Mouse (Mus musculus): Measurements from ENCODE around the gene Umad1.

Gene Umad1

DNA sequence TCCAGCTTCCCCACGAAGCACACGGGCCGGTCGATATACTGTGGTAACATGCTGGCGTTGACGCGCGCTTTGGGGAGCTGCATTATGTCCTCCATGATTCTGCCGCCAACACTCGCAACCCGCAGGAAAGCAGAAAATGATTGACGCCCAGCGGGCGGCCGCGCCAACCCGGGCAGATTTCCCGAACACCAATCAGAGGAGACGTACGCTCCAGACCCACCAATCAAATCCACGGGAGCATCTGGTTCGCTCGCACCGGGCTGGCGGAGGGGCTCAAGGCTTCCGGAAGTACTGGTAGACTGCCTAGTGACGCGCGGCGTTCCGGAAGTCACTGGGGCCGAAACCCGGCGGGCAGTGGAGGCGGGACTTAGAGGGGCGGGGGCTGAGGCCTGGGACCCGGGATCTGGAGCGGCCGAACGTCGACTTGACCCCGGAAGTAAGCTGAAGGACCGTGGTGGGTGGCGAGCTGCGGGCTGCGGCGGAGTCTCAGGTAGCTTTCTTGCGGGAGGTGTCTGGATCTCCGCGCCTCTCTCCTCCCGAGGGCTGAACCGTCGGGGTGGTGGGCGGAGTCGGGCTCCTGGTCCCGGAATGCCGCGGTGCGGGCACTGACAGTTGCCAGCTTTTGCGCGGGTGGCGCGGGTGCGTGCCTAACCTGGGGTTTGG lies at the start of gene Umad1, which contains the start of the genes Rpa3 and Gm45062:
TSS of gene Umad1 (plus strand) at position 285 of the 663 bp plus-strand sequence.
TSS of gene Rpa3 (minus strand) at position 170 of the 663 bp plus-strand sequence.
TSS of gene Gm45062 (plus strand) at position 447 of the 663 bp plus-strand sequence.
- in situ Hi-C loops (cut with MboI, MseI): no loop called here

- in situ Hi-C loops (cut with MboI, MseI): no loop called here
Observed at GRCm38 (mm10) chr6:8209866-8210186, 49.3 kb upstream of the Umad1 start.

GRCm38 (mm10) chr6:8210661-8211060 lies 48.4 kb upstream of the Umad1 start:
- in situ Hi-C loops (cut with MboI, MseI): no loop called here

- in situ Hi-C loops (cut with MboI, MseI): no loop called here
Observed at GRCm38 (mm10) chr6:8227035-8227434, 32.1 kb upstream of the Umad1 start.

DNA sequence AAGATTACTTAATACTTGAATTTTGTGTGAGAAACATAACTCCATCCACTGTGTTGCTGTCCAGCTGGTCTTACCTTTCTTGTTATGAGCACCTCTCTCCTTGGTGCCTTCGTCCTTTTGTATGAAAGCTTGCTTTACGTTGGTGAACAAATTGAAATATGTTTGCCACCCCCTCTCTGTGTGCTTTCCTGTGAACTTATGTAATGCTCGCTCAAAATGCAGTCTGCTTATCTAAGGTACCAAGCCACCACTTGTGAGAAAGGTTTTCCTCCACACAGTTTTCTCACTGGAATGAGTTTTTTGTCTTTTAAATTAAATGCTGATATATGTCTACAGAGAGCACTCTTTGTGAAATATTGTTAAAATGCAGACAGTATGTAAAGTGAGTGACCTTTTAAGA lies 30.5 kb upstream of the Umad1 start:
- in situ Hi-C loops (cut with MboI, MseI): no loop called here

DNA sequence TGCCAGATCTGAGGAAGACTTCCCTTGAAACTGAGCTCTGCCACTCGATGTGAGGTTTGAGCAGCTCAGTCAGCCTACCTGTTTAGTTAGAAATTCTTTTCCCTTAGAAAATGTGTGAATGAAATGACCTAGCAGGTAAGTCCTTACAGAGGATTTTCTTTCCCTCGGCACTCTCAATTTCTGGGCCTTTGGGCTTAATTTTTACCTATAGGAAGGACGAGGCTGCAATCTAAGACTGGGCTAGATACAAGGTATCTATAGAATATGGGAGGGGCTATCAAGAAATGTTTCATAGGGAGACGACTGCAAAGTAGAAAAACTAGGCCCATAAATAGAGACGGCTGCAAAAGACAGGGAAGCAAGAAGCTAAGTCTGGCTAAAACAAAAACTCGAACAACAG lies 772 bp upstream of the Umad1 start:
- in situ Hi-C loops (cut with MboI, MseI): no loop called here

DNA sequence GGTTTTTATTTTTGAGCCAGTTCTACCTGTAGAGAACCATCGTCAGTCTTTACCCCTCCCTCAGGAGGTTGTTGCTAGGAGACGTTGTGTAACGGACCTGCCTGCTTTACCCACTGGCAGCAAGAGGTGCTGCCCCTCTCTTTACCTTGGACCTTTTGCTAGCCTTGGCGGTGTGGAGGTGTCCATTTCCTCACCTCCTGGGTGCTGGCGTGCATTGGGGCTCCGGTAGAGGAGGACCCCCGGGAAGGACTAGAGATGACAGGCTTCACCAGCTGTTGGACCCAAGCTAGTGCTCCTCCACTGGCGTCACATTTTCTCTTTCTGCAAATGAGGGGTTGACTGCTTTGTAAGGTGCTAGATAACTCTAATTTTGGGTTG lies 568 bp downstream of the Umad1 start:
- in situ Hi-C loops (cut with MboI, MseI): no loop called here

DNA sequence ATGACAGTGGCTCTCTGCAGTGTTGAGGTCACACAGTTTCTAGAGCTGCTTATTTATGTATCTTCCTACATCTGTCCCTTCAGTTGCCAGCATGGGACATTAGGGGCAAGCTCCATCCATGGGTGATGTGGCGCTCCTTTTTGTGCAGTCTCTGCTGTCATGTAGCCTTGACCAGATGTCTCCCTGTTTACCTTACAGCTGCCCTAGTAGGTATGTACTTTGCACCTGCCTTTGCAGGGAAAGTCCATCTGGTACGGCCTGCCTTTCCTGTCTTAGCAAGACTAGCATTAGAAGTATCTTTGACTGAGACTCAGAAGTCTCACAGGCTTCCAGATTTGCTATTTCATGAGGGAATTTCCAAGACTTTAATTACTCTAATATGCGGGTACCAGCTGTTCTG lies 12.0 kb downstream of the Umad1 start:
- in situ Hi-C loops (cut with MboI, MseI): no loop called here

DNA sequence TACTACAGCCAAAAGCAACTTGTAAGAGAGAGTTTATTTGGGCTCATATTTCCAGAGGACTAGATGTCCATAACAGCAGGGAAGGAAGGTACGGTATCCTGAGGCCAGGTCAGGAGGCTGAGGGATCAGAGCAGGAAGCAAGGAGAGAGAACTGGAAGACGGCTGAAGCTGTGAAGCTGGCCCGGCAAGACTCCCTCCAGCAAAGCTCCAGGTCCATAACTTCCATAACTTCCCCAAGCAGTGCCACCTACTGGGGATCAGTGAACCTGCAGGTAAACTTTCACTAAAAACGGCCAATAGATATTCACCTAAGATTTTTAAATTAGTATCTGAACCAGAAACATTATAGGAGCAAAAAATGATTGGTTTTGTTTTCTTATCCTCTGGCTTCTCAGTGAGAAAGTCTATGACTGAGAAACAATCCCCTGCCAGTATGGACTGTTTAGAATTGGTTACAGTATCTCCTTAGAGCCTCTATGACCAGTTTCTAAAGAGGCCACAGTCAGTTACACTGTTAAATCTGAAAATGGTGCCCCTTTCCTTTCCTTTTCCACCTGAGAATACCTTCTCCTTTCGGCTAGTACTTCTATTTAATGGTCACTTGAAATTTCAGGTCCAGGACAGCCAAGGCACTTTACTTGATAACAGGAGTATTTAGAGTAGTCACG lies 15.4 kb downstream of the Umad1 start:
- in situ Hi-C loops (cut with MboI, MseI): loop anchor here (25.0 kb wide), 1 partner anchor 463 kb away; no protein-coding TSS in a partner anchor

DNA sequence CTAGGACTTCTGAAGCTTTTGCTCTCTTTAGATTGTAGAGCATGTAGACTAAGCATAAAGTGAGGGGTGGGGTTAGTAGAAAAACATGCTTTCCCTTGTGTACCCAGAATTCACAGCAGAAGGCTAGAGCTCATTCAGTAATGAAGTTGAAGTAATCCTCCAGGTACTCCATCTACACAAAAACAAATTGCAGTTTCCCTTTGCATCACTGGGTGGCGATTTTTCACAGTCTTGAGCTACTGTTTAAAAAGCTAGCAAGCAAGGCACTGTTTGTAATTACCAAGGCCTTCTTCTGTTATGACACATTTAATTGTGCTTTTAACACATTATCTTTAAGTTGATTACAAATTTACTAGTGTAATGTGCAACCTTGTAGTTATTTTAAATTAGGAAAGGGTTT lies 16.0 kb downstream of the Umad1 start:
- in situ Hi-C loops (cut with MboI, MseI): loop anchor here (25.0 kb wide), 1 partner anchor 462 kb away; no protein-coding TSS in a partner anchor

- in situ Hi-C loops (cut with MboI, MseI): loop anchor here (25.0 kb wide), 1 partner anchor 461 kb away; no protein-coding TSS in a partner anchor
Observed at GRCm38 (mm10) chr6:8276431-8276830, 17.3 kb downstream of the Umad1 start.

DNA sequence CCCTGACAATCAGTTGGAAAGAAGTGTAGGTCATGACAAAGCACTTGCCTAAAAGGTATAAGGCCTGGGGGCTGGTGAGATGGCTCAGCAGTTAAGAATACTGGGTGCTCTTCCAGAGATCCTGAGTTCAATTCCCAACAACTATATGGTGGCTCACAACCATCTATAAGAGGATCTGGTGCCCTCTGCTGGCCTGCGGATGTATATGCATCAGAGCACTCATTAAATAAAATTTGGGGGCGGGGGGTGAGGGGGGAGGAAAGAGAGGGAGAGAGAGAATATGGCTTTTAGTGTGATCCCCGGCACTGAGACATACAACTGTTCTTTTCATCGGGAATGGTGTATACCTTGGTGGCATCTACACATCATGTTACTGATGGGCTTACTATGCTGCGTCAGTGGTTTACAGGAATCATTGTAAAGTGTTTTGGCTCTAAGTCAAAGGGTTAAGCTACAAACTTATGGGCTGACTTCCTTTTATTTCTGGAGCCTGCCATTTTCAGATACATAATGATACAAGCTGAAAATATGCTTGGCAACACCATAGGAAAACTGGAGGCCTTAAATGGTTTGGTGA lies 19.4 kb downstream of the Umad1 start:
- in situ Hi-C loops (cut with MboI, MseI): loop anchor here (25.0 kb wide), 1 partner anchor 459 kb away; no protein-coding TSS in a partner anchor

GRCm38 (mm10) chr6:8283255-8283654 lies 24.2 kb downstream of the Umad1 start:
- in situ Hi-C loops (cut with MboI, MseI): loop anchor here (25.0 kb wide), 1 partner anchor 454 kb away; no protein-coding TSS in a partner anchor

- in situ Hi-C loops (cut with MboI, MseI): loop anchor here (25.0 kb wide), 1 partner anchor 452 kb away; no protein-coding TSS in a partner anchor
Observed at GRCm38 (mm10) chr6:8285401-8285960, 26.4 kb downstream of the Umad1 start.

- in situ Hi-C loops (cut with MboI, MseI): loop anchor here (25.0 kb wide), 1 partner anchor 451 kb away; no protein-coding TSS in a partner anchor
Observed at GRCm38 (mm10) chr6:8286146-8286545, 27.1 kb downstream of the Umad1 start.

DNA sequence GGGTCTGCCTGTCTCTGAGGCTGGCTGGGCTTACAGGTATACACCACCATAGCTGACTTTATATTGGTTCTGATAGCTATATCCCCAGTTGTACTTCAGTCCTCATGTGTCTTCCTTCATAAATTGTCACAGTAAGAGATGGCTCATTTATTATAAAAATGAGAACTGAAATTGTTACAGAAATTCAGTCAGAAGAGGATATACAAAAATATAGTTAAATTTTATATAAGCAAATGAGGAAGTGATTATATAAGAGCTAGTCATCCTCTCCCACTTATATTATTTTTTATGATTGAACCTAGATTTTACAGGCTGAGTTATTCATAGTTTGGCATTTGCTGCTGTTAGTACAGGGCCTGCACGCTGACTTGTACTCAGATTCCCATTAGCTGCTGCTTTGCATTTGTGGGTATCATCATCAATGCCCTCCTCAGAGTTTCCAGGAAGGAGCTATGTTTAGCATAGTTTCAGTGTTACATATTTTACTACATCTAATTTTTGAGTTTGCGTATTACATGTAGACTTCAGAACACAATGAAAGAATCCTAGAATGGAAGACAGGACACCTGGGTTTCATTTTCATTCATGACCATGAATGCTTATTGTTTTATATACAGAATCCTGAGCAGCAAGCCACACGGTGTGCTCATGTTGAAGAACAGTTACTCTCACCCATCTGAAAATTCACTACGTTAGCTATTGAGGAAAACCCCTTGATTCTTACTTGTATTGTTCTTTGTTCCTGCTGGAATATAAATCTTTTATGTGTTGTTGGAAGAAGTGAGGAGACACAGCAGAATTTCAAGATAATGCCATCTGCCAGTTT lies 29.9 kb downstream of the Umad1 start:
- in situ Hi-C loops (cut with MboI, MseI): loop anchor here (25.0 kb wide), 1 partner anchor 448 kb away; no protein-coding TSS in a partner anchor

DNA sequence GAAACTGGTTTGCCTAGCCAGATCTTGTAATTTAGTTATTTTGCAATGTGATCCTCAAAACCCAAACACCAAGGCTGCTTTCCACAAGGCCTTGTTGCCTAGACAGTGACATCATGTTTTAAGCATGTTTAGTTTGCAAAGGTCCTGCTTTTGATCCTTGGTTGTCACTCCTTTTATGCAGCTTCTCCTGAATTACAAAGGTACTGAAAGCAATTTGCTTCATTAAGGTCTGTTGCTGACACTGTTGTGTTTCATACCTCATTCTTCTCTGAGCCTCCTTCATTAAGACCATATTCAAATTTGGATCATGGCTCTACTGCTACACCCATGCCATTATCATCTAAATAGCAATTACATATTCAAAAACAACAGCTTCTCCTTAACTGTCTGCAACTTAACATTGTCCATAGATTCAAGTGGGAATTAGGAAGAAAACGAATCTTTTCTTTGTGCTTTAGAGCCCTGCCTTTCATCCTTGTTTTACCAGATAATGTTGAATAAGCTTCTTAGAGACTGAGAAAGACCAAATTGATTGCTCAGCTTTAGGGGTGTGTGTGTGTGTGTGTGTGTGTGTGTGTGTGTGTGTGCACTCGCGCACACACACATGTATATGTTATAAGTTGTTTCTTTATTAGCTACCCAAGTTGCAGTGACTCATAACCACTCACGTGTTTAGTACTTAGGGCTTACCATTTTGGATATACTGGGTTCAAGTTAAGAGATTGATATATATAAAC lies 35.1 kb downstream of the Umad1 start:
- in situ Hi-C loops (cut with MboI, MseI): loop anchor here (25.0 kb wide), 1 partner anchor 443 kb away; no protein-coding TSS in a partner anchor

- in situ Hi-C loops (cut with MboI, MseI): loop anchor here (25.0 kb wide), 1 partner anchor 438 kb away; no protein-coding TSS in a partner anchor
Observed at GRCm38 (mm10) chr6:8299066-8299863, 40.2 kb downstream of the Umad1 start.

All from T-helper 1 cell (primary cell).